Mouse (Mus musculus) large intestine, adult 2 months (tissue): ENCODE measurements around the gene Cyp20a1. TPM values are rescaled to one million over a fixed set of nuclear protein-coding genes. Genes with fewer than 3 reads are reported as not detected.

Experiments
- DNase-seq: peaks from one replicate; pipeline ENCODE4 v3.0.0-alpha.2; 2012; ENCODE audit warnings: low read depth, low spot score
- WGBS: fragments of 180-500 bp; shearing (Covaris S2); methylation state at CpG from one replicate; pipeline ENCODE4 v1.1.7; 2018; 5-methylcytosine and 5-hydroxymethylcytosine counted together
- polyA plus RNA-seq: library from polyadenylated mRNA; depleted of rRNA; stranded (reverse); fragments of >200 nt; gene quantifications from 2 replicates; pipeline ENCODE4 v1.2.3, GENCODE M21; 2012; rRNA removed

Gene Cyp20a1
- polyA plus RNA-seq, 1 experiment, result 4.5 TPM

GRCm38 (mm10) chr1:60432497-60432896 lies 89.4 kb downstream of the Cyp20a1 start:
- DNase-seq, result no peak
- 47% methylated on average over 1 of the region's 1 CpGs for WGBS

Other genes with a start within 250 kb of the Cyp20a1 start
- 0.90 and 1.4 TPM in 2 replicates for gene Carf, start 245.1 kb upstream of the Cyp20a1 start, polyA plus RNA-seq
- 4.2 and 6.1 TPM in 2 replicates for gene Wdr12, start 244.7 kb upstream of the Cyp20a1 start, polyA plus RNA-seq
- 1.6 and 3.1 TPM in 2 replicates for gene Nbeal1, start 162.7 kb upstream of the Cyp20a1 start, polyA plus RNA-seq
- gene Abi2, start 66.3 kb downstream of the Cyp20a1 start, polyA plus RNA-seq, result 1.1 and 2.3 TPM in 2 replicates
- 20.2 and 34.7 TPM in 2 replicates for gene Raph1, start 223.8 kb downstream of the Cyp20a1 start, polyA plus RNA-seq